Mouse (Mus musculus): ENCODE results near the gene Dhrs1.
A peak's percentile ranks its signal among the peaks of the same experiment; 100 is the strongest.

Gene Dhrs1

DNA sequence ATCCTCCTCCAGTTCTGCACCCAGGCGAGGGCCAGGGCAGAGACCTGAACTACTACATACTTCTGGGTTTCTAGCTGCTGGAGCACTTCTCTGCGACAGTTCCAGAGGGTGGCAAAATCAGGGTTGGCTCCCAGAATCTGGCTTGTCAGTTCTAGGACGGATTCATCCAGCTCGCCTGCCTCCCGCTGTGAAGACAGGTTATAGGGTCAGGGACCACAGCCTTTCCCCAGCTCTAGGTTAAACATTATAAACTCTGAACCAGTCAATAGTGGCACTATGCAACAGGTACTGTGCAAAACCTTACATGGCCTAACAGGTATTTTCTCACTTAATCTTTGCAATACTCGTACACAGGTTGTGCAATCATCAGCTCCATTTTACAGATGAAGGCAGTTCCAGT lies 24.4 kb downstream of the Dhrs1 start:
- DNase-seq, result peak; percentile 48

DNA sequence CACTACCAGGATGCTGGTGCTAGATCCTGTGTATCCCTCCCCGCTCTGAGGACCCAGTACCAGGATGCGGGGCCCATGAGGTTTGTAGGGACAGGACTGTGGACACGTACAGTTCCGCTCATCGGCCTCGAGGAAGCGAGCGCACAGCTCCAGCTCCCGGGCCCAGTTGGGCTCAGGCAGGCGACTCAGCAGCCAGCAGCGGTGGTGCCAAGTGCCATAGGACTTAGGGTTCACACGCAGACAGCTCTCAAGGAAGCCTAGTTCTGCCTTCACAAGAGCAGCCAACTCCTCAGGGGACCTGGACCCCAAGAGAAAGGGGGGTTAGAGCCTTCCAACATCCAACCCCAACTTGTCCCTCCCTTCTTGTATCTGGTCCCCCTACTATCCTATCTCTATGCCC lies 24.8 kb downstream of the Dhrs1 start:
- DNase-seq, result peak; percentile 31

DNA sequence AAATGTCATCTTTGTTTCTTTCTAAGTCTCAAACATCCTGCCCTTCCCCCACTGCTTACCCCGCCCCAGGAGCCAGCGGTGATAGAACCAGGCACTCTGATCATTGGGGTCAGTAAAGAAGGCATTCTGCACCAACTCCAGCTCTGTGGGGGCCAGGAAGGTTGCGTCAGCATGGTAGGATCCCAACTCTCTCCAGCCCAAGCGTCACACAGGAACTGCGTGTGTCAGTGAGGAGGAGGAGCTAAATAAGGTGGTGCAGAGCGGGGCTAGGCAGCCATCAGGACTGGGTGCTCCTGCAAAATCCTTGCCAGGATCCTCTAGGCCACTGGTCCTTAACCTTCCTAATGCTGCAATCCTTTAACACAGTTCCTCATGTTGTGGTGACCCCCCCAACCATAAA lies 25.8 kb downstream of the Dhrs1 start:
- peak; percentile 3 for DNase-seq

DNA sequence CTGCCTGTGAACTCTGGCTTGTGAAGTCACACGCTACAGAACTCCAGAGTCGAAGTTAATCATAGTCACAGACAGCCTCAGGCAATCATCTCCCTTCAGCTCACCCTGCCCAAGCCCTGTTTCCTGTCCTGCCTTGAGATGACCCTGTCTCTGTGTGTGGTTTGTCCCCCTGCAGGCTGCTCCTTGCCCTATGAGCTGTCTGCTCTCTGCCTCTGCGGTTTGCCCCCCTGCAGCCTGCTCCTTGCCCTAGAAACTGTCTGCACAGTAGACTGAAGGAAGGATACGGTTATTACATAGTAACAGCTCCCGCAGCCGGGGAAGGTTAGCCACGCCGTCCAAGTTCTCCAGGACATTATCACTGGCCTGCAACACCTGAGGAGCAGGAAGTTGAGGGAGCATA lies 28.6 kb downstream of the Dhrs1 start:
- DNase-seq, result peak; percentile 68

DNA sequence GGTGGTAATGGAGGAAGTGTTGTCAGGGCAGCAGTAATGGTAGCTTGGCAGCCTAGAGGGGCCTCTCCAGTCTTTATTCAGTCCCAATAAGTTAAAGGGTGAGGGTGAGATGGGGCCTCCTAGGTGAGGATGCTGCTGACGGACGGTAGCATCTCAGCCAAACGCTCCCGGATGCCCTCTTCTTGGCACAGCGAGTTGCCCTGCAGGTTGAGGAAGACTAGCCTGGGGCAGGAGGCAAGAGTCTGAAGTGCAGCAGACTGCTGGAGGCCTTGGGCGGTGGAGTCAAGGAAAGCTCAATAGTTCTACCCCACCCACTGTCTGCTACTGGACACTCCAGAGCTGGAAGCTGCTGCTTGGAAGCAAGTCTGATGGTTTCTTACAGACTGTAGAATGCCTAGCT lies 29.2 kb downstream of the Dhrs1 start:
- peak; percentile 32 for DNase-seq

DNA sequence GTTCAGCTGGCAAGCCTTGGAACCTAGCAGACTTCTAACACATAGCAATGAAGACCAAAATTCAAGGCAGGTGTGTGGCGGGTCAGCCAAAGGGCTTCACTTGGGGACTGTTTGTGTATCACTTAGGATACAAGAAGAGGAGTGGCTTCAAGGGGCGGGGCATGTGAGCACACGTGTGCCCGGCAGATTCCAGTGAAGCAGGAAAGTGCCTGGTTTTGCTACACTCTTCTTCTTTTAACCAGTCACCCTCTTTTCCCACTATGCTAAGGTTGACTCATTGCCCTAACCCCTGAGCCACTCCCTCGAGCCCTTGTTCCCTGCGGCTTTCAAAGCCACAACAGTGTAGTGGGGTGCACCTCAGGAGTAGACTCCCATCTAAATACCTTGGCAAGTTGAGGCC lies 30.6 kb downstream of the Dhrs1 start:
- peak; percentile 38 for DNase-seq

DNA sequence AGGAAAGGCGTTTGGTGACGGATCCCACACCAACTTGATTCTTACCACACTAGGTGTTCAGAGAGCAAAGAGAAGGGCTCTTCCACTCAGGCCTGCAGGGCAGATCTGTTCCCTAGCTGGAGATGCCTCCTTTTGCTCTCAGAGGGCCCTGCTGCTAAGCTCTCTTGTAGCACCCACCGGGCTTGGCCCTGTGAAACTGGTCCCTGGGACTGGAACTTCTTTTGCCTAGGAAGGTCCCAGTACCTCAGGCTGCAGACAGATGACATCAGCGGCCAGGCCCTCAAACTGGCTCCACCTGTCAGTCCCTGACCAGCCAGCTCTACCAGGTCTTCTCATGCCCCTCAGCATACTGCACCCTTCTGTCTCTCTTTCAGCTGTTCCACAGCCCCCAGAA lies 31.8 kb downstream of the Dhrs1 start, which contains the start of gene Tgm1:
Gene Tgm1 (minus strand): TSS at position 198 of the 394 bp plus-strand sequence.
- no peak for DNase-seq

DNA sequence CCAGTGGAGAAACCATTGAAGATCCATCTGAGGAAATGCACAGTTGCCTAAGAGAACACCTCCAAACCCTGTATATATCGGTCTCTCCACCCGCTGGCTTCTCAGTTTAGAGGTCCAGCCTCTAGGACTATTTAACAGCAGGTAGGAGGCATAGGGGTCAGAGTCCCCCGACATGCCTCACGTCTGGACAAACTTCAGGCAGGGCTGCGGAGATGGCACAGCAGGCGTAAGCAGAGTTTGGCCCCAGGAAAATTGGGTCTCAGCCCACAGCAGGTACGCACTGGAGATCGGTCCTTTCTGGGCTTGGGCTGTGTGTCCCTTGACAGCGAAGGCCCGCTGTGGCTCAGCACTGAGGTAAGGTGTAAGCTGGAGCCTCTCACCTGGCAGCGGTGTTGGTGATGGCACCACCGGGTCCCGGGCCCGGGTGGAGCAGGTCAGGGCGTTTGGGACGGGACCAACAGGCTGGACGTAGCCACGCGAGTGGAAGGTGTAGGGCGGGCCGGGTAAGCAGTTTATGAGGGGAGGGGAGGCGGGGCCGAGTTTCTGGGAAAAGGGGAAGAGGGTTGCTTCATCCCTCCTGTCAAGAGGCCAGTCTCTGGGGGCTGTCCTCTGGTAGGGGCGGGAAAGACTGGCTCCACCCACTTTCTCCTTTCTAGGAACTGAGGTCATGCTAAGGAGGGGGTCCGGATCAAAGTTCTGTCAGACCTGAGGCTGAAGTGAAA lies 32.3 kb downstream of the Dhrs1 start:
- DNase-seq, result peak; percentile 66

DNA sequence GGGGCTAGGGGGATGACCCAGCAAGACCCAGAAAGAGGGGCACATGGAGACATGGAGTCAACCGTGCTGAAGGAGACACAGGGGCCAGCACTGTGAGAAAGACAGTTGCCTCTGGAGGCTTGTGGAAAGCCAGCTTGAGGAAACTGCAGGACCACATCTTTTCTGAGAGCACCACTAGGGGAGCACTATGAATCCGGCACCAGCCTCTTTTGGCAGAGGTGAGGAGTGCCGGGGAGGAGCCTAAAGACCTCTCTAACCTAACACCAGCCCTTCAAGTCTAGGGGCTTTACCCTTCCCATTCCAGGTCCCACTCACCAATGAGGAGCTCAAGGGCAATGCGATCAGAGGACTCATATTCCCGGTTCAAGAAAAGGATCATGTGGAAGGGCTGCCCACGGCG lies 33.7 kb downstream of the Dhrs1 start:
- DNase-seq, result no peak

DNA sequence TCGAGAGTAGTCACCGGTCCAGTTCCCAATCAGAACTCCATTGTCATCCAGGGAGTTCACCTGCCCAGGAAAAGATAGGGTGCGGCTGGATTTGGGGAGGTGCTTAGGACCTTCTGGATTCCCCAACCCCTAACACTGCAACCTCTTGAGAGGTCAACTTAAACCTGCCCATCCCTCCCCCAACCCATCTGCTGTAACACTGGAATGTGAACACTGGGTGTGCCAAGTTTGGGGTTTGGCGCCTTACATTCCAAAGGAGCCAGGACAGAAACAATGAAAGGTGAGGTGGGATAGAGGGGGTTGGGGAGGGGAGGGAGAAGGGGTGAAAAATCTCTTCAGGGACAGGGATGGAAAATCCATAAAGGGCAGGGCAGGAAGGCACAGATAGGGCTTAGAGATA lies 36.0 kb downstream of the Dhrs1 start:
- DNase-seq, result no peak

DNA sequence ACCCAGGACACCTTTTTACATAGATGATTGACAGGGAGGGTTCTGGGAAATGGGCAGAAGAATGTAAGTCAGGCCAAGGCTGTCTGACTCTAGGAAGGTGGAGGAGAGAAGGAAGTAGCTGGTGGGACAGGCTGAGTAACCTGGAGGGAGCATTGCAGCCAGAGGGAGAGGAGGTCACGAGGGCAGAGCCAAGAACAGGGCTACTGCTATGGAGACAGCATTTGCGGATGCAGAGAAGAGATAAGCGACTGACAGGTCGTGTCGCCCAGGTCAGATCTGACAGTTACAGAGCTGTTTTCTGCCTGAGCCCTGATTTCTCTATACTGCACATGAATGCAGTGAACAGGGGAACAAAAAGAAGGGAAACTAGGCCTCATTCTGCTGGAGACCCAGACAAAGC lies 38.1 kb downstream of the Dhrs1 start:
- no peak for DNase-seq

DNA sequence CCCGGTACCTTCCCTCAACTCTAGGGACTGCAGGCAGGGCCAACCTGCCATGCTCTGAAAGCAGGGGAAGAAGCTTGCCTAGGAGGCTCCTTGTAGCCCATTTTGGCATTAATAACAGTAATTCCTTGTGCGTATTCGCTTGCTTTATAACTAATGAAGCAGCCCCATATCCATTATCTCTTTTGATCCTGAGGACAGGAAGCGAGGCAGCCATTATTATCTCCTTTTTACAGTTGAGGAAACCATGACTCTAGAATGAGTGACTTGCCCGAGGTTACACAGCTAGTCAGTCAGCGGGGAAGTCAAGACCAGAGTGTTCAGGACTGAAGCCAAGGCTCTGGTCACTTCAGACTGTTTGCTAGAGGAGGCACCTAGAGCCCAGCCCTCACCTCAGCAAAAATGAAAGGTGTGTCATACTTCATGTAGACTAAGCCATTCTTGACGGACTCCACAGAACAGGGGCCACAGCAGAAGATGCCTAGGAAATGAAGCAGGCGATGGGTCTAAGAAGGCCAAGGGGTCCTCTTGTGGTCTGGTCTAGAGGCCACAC lies 39.4 kb downstream of the Dhrs1 start:
- DNase-seq, result no peak

DNA sequence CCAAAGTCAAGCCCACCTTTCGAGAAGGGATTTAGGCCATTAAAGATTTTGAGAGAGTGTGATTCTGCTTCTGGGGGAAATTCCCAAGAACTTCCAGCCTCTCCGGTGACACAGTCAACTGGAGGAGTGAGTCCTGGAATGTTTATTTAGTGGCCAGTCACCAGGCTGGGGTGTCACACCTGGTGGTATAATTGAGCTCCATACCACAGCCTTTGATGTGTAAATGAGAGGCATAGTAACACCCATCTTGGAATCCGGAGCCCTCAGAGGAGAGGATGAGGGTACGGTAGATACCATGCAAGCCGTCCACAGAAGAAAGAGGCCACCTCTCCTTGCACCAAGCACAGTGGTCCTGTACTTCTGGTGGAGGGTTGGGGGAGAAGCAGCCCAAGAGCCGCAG lies 42.7 kb downstream of the Dhrs1 start:
- DNase-seq, result no peak

DNA sequence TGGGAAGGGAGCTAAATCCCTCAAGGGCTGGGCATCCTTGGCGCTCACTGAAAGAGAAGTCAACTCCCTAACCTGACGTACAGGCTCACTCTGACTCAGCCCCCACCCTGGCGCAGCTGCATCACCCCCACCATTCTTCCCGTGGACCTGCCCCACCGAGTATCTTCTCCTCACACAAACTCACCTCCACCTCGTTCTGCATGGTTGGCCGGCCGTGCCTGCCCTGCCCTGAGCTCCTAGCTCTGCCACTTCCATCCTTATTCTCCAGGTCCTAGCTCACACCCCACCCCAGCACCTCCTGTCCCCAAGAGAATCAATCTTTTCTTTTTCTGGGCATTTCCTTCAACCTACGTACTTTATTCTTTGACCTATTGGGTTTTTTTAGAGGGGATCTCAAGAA lies 44.4 kb downstream of the Dhrs1 start:
- no peak for DNase-seq

DNA sequence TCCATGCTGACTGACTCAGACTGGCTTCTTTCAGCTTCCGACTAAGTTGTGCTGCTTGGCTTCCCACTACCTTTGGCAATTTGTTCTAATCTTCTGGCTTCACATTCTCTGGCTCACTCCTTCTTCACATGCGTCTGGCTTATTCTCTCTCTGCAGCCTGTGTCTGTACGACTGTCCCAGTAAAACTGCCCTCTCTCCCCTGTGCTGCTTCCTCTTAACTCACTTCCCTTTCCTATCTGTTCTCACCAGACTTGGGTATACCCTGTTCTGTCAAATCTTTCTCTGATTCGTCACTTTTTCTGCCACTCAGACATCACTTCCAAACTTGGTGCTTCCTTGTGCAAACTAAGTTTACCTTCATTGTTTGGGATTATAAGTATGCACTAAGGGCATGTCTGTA lies 48.3 kb downstream of the Dhrs1 start:
- DNase-seq, result no peak

DNA sequence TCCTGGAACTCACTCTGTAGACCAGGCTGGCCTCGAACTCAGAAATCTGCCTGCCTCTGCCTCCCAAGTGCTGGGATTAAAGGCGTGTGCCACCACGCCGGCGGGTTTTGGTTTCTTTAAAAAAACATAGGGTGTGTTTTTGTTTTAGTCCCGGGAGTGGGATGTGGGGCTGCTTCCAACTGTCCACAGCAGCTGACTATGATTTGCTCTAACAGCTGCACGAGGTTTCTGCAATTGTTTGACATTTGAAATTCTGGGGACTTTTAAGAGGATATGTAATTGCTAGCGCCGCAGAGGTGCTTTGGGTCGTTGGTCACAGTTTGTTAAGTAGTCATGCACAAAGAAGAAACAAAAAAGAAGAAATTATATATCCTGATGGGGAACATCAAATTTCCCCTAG lies 56.1 kb downstream of the Dhrs1 start:
- no peak for DNase-seq
